Mouse (Mus musculus): Measurements from ENCODE around the gene Gcgr.

DNA sequence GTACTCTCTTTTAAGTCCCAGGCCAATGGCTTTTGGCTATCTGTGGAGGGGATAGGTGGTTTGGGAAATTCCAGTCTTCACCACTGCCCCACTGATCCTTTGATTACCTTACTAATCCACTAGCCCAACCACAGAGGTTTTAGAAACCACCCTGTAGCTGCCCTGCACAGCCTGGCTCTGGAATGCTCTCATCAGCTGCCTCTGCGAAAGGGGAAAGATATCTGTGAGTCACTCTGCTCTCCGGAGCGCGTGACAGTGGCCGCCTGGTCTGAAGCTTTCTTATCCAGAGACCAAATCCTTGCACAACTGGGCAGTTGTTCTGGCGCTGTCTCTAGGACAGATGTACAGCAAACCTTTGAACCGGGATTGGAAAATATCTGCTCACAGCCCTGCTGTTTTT, 24.3 kb downstream of the Gcgr start:
- TF ChIP-seq CTCF (IDR thresholded peaks at IDR 0.05; ENCODE audit: insufficient read depth, low read depth, low read length) (no peak), POLR2A (IDR thresholded peaks at IDR 0.05; ENCODE audit: insufficient read depth, low read depth, low read length) (no peak)

Measured in olfactory bulb, adult 2 months (tissue).